Mouse (Mus musculus): ENCODE results near the gene Ankrd2.
"Not testable (repeated sequence)": the region's sequence is repeated elsewhere in the genome, so short reads cannot be mapped to it uniquely, and the experiment has no call there.

The Ankrd2 gene

GRCm38 (mm10) chr19:42051351-42051750 is 15.6 kb downstream of the Ankrd2 start:
- intact Hi-C loops (cut with DNase I) = no loop called here

GRCm38 (mm10) chr19:42051948-42052347 is 16.1 kb downstream of the Ankrd2 start, which contains the start of gene 4933411K16Rik:
4933411K16Rik (plus strand) TSS chr19:42052248.
- intact Hi-C loops (cut with DNase I) = no loop called here

- intact Hi-C loops (cut with DNase I) = no loop called here
These were observed 18.5 kb downstream of the Ankrd2 start for GRCm38 (mm10) chr19:42054255-42054654.

GRCm38 (mm10) chr19:42055881-42056280 is 20.1 kb downstream of the Ankrd2 start:
- intact Hi-C loops (cut with DNase I) = no loop called here

- intact Hi-C loops (cut with DNase I) = no loop called here
These were observed 21.1 kb downstream of the Ankrd2 start for GRCm38 (mm10) chr19:42056719-42057409.

- intact Hi-C loops (cut with DNase I) = no loop called here
These were observed 22.6 kb downstream of the Ankrd2 start for GRCm38 (mm10) chr19:42058426-42058825.

GRCm38 (mm10) chr19:42061443-42061842 is 25.6 kb downstream of the Ankrd2 start:
- intact Hi-C loops (cut with DNase I) = no loop called here

- intact Hi-C loops (cut with DNase I) = no loop called here
These were observed 32.8 kb downstream of the Ankrd2 start for GRCm38 (mm10) chr19:42068441-42069240.

- intact Hi-C loops (cut with DNase I) = no loop called here
These were observed 33.4 kb downstream of the Ankrd2 start for GRCm38 (mm10) chr19:42069241-42069525.

GRCm38 (mm10) chr19:42071221-42071620 is 35.4 kb downstream of the Ankrd2 start:
- intact Hi-C loops (cut with DNase I) = loop anchor here (5.0 kb wide), 1 partner anchor 34 kb away; the partner anchor contains the start of gene Ankrd2

GRCm38 (mm10) chr19:42071886-42072608 is 36.2 kb downstream of the Ankrd2 start:
- intact Hi-C loops (cut with DNase I) = loop anchor here (5.0 kb wide), 1 partner anchor 35 kb away; the partner anchor contains the start of gene Ankrd2

GRCm38 (mm10) chr19:42072802-42073201 is 37.0 kb downstream of the Ankrd2 start:
- intact Hi-C loops (cut with DNase I) = loop anchor here (5.0 kb wide), 1 partner anchor 36 kb away; the partner anchor contains the start of gene Ankrd2

- intact Hi-C loops (cut with DNase I) = no loop called here
These were observed 39.3 kb downstream of the Ankrd2 start for GRCm38 (mm10) chr19:42075051-42075450.

GRCm38 (mm10) chr19:42075992-42076391 is 40.2 kb downstream of the Ankrd2 start:
- intact Hi-C loops (cut with DNase I) = no loop called here

GRCm38 (mm10) chr19:42078566-42078965 is 42.8 kb downstream of the Ankrd2 start:
- intact Hi-C loops (cut with DNase I) = no loop called here

GRCm38 (mm10) chr19:42079006-42079405 is 43.2 kb downstream of the Ankrd2 start:
- intact Hi-C loops (cut with DNase I) = no loop called here

- intact Hi-C loops (cut with DNase I) = no loop called here
These were observed 44.1 kb downstream of the Ankrd2 start for GRCm38 (mm10) chr19:42079950-42080349.

GRCm38 (mm10) chr19:42080469-42080868 is 44.7 kb downstream of the Ankrd2 start:
- intact Hi-C loops (cut with DNase I) = no loop called here

- intact Hi-C loops (cut with DNase I) = not testable (repeated sequence)
These were observed 45.8 kb downstream of the Ankrd2 start for GRCm38 (mm10) chr19:42081613-42082012.

- intact Hi-C loops (cut with DNase I) = no loop called here
These were observed 49.9 kb downstream of the Ankrd2 start for GRCm38 (mm10) chr19:42085690-42086089.

GRCm38 (mm10) chr19:42086166-42086565 is 50.4 kb downstream of the Ankrd2 start, which contains the start of gene Morn4:
Morn4 (minus strand) TSS chr19:42086357.
- intact Hi-C loops (cut with DNase I) = no loop called here
